8 mouse cellular contexts compared by ENCODE assay signal in the genomic region with DNA sequence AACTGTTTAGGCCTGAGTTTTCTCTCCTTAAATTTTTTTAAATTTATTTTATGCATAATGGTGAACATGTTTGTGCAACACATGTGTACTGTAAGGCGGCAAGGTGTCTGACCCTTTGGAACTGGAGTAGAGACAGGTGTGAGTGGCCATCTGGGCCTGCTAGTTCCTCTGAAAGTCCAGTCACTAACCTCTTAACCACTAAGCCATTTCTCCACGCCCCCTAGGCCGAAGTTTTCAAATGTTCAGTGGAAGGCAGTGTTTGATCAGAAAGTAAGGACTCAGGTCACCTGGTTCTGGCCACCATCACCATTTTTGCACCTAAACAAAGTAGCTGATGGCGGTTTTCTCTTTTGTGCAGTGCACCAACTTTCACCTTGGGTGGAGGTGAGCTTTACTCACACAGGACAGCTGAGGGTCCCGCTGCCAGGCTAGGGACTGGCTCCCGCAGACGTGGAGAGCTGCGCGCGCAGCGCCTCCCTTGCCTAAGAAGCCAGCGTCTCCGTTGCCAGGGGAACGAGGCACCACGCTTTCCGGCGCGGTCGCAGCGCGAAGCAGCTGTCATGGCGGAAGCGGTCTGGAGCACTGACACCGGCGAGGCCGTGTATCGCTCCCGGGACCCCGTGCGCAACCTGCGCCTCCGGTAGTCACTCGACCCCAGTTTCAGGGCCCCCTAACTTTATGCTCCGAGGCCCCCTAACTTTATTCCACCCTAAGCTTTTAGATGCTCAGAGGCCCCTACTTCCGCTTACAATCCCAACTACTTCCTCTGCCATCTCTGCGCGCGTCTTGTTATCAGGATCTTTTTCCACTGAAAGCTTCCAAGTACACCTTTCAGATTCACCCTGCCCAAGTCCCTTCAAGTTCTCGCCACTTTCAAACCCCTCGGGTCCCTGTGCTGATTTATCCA. TPM values are rescaled to one million over a fixed set of nuclear protein-coding genes. Genes with fewer than 3 reads are reported as not detected.
A peak's percentile ranks its signal among the peaks of the same experiment; 100 is the strongest.
DNase-seq lines count a peak whose midpoint lies in the region; ATAC-seq lines count a peak whose summit lies in the region.

A gene (plus strand): TSS at position 526 of the 907 bp plus-strand sequence.

- ATAC-seq in inflammation-experienced regulatory T-cells, adult 6 months: peak; percentile 99
- ATAC-seq in megakaryocyte-erythroid progenitor cell, adult 5-6 weeks (replicated peaks; ENCODE audit: low FRiP score, low TSS enrichment, poor library complexity, severe bottlenecking): peak; percentile 98

- peak; percentile 86 for DNase-seq in adipocyte (ENCODE audit: low spot score)
- peak; percentile 99 for DNase-seq in embryo, embryonic 10 days (ENCODE audit: low spot score)
- DNase-seq in gastrocnemius, postnatal 14 days: peak; percentile 93
- DNase-seq in left cerebral cortex, postnatal 10 days (ENCODE audit: extremely low spot score in 1 of 2, low spot score in 2 of 2): peak; percentile 88 to 95
- DNase-seq in right cerebral cortex, postnatal 25 days: peak; percentile 92
- peak; percentile 85 to 92 for DNase-seq in urinary bladder, postnatal 4 days (ENCODE audit: low spot score in 2 of 2)

- intact Hi-C loops in gastrocnemius, postnatal 14 days (cut with DNase I; ENCODE audit: low total_unique reads): no loop called here
- intact Hi-C loops in left cerebral cortex, postnatal 10 days (cut with DNase I): no loop called here

RNA-seq across cellular contexts. Expression of the gene that starts here (rescaled TPM):
- total RNA-seq in gastrocnemius, postnatal 14 days (2021): 1 to 10 TPM; 1.9 to 2.3 TPM
- polyA plus RNA-seq in inflammation-experienced regulatory T-cells, adult 6 months (2017; shearing (Covaris generic)): 10 to 100 TPM in 1 of 3 experiments, 1 to 10 TPM in 2; 5.0 to 11.2 (median 5.6) TPM
- total RNA-seq in left cerebral cortex, postnatal 10 days (2021): 1 to 10 TPM; 4.6 to 5.0 TPM
- 4.3 and 6.8 TPM in 2 replicates for total RNA-seq in megakaryocyte-erythroid progenitor cell, adult 5-6 weeks (2014; fragmentation: Nextera tagmentation)
- total RNA-seq in megakaryocyte-erythroid progenitor cell, adult 5-6 weeks (2017): 2.4 and 8.4 TPM in 2 replicates

Comparison
In these comparisons a context has a peak if more than half of its experiments do, and no peak if none do; other contexts are left out.
1. Peak in every context shown above with its lines: DNase-seq and ATAC-seq.